Mouse (Mus musculus): ENCODE data around the gene Fhl1. TPM values are rescaled to one million over a fixed set of nuclear protein-coding genes. Genes with fewer than 3 reads are reported as not detected.
A peak's percentile ranks its signal among the peaks of the same experiment; 100 is the strongest.

Gene Fhl1
- polyA plus RNA-seq, 1 experiment from 2014 or later = 212 TPM

- Histone ChIP-seq H3K9ac (ENCODE audit: low read depth, low read length) (no peak overlapping the region), H3K27me3 (replicated peaks; ENCODE audit: control insufficient read depth, insufficient read depth, low read length) (no peaks in the 10 kb centered on the region), H3K4me2 (ENCODE audit: low read length) (no peak overlapping the region), H3K27ac (ENCODE audit: low read depth, low read length) (no peak overlapping the region), H3K4me3 (ENCODE audit: low read length) (no peak overlapping the region), H3K4me1 (ENCODE audit: control insufficient read depth, insufficient read depth, low read depth, low read length) (no peaks in the 10 kb centered on the region), H3K9me3 (ENCODE audit: control insufficient read depth, low read length) (no peaks in the 10 kb centered on the region), H3K36me3 (ENCODE audit: control insufficient read depth, insufficient read depth, low read length) (no peaks in the 10 kb centered on the region)
- no peak for ATAC-seq
- 70% methylated on average over 1 of the region's 1 CpGs for WGBS
Observed at GRCm38 (mm10) chrX:56771751-56772150, 40.2 kb downstream of the Fhl1 start.

DNA sequence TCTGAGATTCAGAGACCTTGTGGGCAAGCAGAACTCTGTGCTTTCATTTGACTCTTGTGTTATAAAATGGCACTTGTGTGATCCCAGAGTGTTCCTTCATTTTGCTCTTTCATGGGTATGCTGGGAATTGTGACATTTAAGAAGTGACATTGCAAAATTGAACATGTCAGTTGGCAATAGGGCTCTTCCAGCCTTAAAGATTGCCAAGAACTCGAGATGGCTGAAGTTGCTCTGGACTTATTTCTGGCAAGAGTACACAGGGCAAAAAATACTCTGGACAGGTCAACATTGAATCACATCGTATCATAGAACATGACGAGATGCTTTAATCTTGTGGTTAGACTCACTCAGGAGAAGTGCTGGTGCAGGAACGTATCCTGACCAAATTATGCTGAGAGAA, 41.7 kb downstream of the Fhl1 start:
- no peak overlapping the region for H3K27ac ChIP-seq (ENCODE audit: low read depth, low read length)
- no peaks in the 10 kb centered on the region for H3K4me1 ChIP-seq (ENCODE audit: control insufficient read depth, insufficient read depth, low read depth, low read length)
- no peaks in the 10 kb centered on the region for H3K27me3 ChIP-seq (replicated peaks; ENCODE audit: control insufficient read depth, insufficient read depth, low read length)
- 88% methylated on average over 4 of the region's 4 CpGs for WGBS
- ATAC-seq = no peak
- H3K4me3 ChIP-seq (ENCODE audit: low read length) = no peak overlapping the region
- no peaks in the 10 kb centered on the region for H3K9me3 ChIP-seq (ENCODE audit: control insufficient read depth, low read length)
- no peak overlapping the region for H3K4me2 ChIP-seq (ENCODE audit: low read length)
- H3K36me3 ChIP-seq (ENCODE audit: control insufficient read depth, insufficient read depth, low read length) = no peaks in the 10 kb centered on the region
- no peak overlapping the region for H3K9ac ChIP-seq (ENCODE audit: low read depth, low read length)

DNA sequence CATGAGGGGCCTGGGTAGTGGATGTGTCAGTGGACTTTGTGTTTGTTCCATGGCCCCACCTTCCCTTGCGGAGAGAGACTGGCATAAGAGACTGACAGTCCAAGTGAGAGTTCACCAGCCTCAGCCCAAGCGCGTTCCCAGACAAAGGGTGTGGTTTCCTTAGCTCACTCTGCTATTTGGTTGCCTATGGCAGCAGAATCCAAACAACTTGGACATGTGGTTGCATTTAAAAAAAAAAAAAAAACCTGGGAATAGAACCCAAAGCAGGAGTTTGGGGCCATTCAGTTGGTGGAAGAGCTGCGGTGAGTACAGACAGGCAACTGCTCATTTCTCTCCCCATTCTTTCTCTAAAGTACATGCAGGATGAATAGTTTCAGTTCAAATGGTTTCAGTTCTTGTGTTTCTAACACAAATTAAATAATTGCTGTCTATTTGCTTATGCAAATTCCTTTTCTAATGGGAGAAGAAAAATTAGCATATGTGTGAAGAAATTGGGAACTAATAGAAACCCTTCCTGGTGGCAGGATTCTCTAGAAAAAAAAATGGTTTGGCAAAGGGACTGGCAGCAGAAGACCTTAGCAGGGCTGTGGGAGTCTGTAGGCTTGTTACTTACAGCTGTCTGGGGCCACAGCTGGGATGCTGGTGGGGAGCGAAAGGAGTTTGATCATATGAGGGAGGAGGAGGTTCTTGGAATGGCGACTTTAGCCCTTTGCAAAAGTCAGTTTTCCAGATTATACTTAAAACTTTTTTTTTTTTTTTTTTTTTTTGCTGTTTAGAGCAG, 54.9 kb downstream of the Fhl1 start:
- WGBS = 47% methylated on average over 6 of the region's 6 CpGs
- Histone ChIP-seq H3K27me3 (replicated peaks; ENCODE audit: control insufficient read depth, insufficient read depth, low read length) (no peaks in the 10 kb centered on the region), H3K4me2 (ENCODE audit: low read length) (no peak overlapping the region), H3K4me3 (ENCODE audit: low read length) (no peak overlapping the region), H3K9me3 (ENCODE audit: control insufficient read depth, low read length) (no peaks in the 10 kb centered on the region), H3K36me3 (ENCODE audit: control insufficient read depth, insufficient read depth, low read length) (0 out of 2 replicates have a peak, but pooled peaks cover 3% of the 10 kb centered on the region), H3K4me1 (ENCODE audit: control insufficient read depth, insufficient read depth, low read depth, low read length) (no peaks in the 10 kb centered on the region), H3K9ac (ENCODE audit: low read depth, low read length) (no peak overlapping the region), H3K27ac (ENCODE audit: low read depth, low read length) (no peak overlapping the region)
- ATAC-seq = peak; percentile 74

- Histone ChIP-seq H3K36me3 (ENCODE audit: control insufficient read depth, insufficient read depth, low read length) (peaks cover 4% of the 10 kb centered on the region; the same call in 1 of the 2 replicates), H3K9me3 (ENCODE audit: control insufficient read depth, low read length) (no peaks in the 10 kb centered on the region), H3K9ac (ENCODE audit: low read depth, low read length) (no peak overlapping the region), H3K27ac (ENCODE audit: low read depth, low read length) (no peak overlapping the region), H3K4me1 (ENCODE audit: control insufficient read depth, insufficient read depth, low read depth, low read length) (no peaks in the 10 kb centered on the region), H3K4me2 (ENCODE audit: low read length) (no peak overlapping the region), H3K4me3 (ENCODE audit: low read length) (no peak overlapping the region), H3K27me3 (replicated peaks; ENCODE audit: control insufficient read depth, insufficient read depth, low read length) (no peaks in the 10 kb centered on the region)
- ATAC-seq = no peak
- WGBS = 72% methylated on average over 3 of the region's 3 CpGs
Observed at GRCm38 (mm10) chrX:56787486-56787885, 55.9 kb downstream of the Fhl1 start.

DNA sequence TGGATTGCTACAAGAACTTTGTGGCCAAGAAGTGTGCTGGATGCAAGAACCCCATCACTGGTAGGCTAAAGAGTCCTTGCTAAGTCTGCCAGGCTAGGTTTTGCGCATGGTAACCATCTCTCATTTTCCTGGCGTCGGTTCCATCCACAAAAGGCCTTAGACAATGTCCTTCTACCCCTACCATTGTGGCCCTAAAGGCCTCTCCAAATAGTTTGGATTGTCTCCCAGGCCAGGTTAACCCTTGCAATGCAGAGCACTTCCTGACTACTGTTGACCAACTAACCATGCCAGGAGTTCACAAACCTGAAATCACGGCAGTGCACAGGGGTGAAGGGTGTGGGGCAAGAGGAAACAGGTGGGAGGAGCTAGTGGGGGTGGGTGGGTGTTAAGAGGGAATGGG, 59.0 kb downstream of the Fhl1 start:
- H3K36me3 ChIP-seq (ENCODE audit: control insufficient read depth, insufficient read depth, low read length) = peaks cover 9% of the 10 kb centered on the region; the same call in 1 of the 2 replicates
- no peaks in the 10 kb centered on the region for H3K4me1 ChIP-seq (ENCODE audit: control insufficient read depth, insufficient read depth, low read depth, low read length)
- no peak overlapping the region for H3K4me2 ChIP-seq (ENCODE audit: low read length)
- H3K27me3 ChIP-seq (replicated peaks; ENCODE audit: control insufficient read depth, insufficient read depth, low read length) = no peaks in the 10 kb centered on the region
- no peak overlapping the region for H3K4me3 ChIP-seq (ENCODE audit: low read length)
- H3K9me3 ChIP-seq (ENCODE audit: control insufficient read depth, low read length) = no peaks in the 10 kb centered on the region
- ATAC-seq = no peak
- H3K27ac ChIP-seq (ENCODE audit: low read depth, low read length) = no peak overlapping the region
- 72% methylated on average over 4 of the region's 4 CpGs for WGBS
- no peak overlapping the region for H3K9ac ChIP-seq (ENCODE audit: low read depth, low read length)

- WGBS = 47% methylated on average over 15 of the region's 15 CpGs
- H3K4me2 ChIP-seq (ENCODE audit: low read length) = no peak overlapping the region
- H3K4me1 ChIP-seq (ENCODE audit: control insufficient read depth, insufficient read depth, low read depth, low read length) = no peaks in the 10 kb centered on the region
- H3K4me3 ChIP-seq (ENCODE audit: low read length) = no peak overlapping the region
- ATAC-seq = peak; percentile 63
- H3K27ac ChIP-seq (ENCODE audit: low read depth, low read length) = no peak overlapping the region
- no peaks in the 10 kb centered on the region for H3K27me3 ChIP-seq (replicated peaks; ENCODE audit: control insufficient read depth, insufficient read depth, low read length)
- peaks cover 9% of the 10 kb centered on the region; the same call in 1 of the 2 replicates for H3K36me3 ChIP-seq (ENCODE audit: control insufficient read depth, insufficient read depth, low read length)
- H3K9me3 ChIP-seq (ENCODE audit: control insufficient read depth, low read length) = no peaks in the 10 kb centered on the region
- H3K9ac ChIP-seq (ENCODE audit: low read depth, low read length) = no peak overlapping the region
Observed at GRCm38 (mm10) chrX:56791268-56791667, 59.7 kb downstream of the Fhl1 start.

- peak within 1 kb of the TSS; percentile 45 for H3K4me3 ChIP-seq (ENCODE audit: low read length)
- no peaks in the 10 kb centered on the region for H3K36me3 ChIP-seq (ENCODE audit: control insufficient read depth, insufficient read depth, low read length)
- H3K9ac ChIP-seq (ENCODE audit: low read depth, low read length) = peak within 1 kb of the TSS; percentile 35
- ATAC-seq = peak; percentile 79
- peak within 1 kb of the TSS; percentile 76 for H3K4me2 ChIP-seq (ENCODE audit: low read length)
- no peaks in the 10 kb centered on the region for H3K4me1 ChIP-seq (ENCODE audit: control insufficient read depth, insufficient read depth, low read depth, low read length)
- no peaks in the 10 kb centered on the region for H3K9me3 ChIP-seq (ENCODE audit: control insufficient read depth, low read length)
- WGBS = 20% methylated on average over 35 of the region's 35 CpGs
- no peaks in the 10 kb centered on the region for H3K27me3 ChIP-seq (replicated peaks; ENCODE audit: control insufficient read depth, insufficient read depth, low read length)
- no peak within 1 kb of the TSS for H3K27ac ChIP-seq (ENCODE audit: low read depth, low read length)
Observed at GRCm38 (mm10) chrX:56821765-56822603, 90.4 kb downstream of the Fhl1 start, which contains the start of gene Map7d3. Map7d3 (minus strand) TSS chrX:56822326.

DNA sequence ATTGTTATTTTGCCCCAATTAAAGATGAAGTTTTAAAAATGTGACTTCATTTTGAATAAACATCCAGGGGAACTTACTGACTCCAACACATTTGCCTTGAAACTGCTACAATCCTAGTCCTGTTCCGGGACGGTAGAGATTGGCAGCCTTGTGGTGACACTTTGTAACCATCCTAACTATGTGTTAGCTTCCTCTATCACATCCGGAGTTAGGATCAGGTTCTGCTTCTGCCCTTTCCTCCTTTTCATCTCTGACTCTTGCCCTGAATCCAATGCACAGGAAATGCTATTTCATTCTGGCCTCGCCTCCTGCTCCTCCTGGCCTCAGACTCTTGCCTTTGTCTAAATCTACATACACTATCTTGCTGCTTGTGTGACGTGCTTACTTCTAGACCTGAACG, 95.9 kb downstream of the Fhl1 start:
- 86% methylated on average over 6 of the region's 6 CpGs for WGBS
- Histone ChIP-seq H3K27me3 (replicated peaks; ENCODE audit: control insufficient read depth, insufficient read depth, low read length) (no peaks in the 10 kb centered on the region), H3K4me2 (ENCODE audit: low read length) (no peak overlapping the region), H3K4me3 (ENCODE audit: low read length) (no peak overlapping the region), H3K9me3 (ENCODE audit: control insufficient read depth, low read length) (no peaks in the 10 kb centered on the region), H3K27ac (ENCODE audit: low read depth, low read length) (no peak overlapping the region), H3K36me3 (ENCODE audit: control insufficient read depth, insufficient read depth, low read length) (no peaks in the 10 kb centered on the region), H3K9ac (ENCODE audit: low read depth, low read length) (no peak overlapping the region), H3K4me1 (ENCODE audit: control insufficient read depth, insufficient read depth, low read depth, low read length) (no peaks in the 10 kb centered on the region)
- no peak for ATAC-seq

- no peaks in the 10 kb centered on the region for H3K27me3 ChIP-seq (replicated peaks; ENCODE audit: control insufficient read depth, insufficient read depth, low read length)
- no peaks in the 10 kb centered on the region for H3K36me3 ChIP-seq (ENCODE audit: control insufficient read depth, insufficient read depth, low read length)
- H3K9me3 ChIP-seq (ENCODE audit: control insufficient read depth, low read length) = no peaks in the 10 kb centered on the region
- H3K27ac ChIP-seq (ENCODE audit: low read depth, low read length) = no peak overlapping the region
- no peak overlapping the region for H3K4me3 ChIP-seq (ENCODE audit: low read length)
- no peak overlapping the region for H3K9ac ChIP-seq (ENCODE audit: low read depth, low read length)
- no peak overlapping the region for H3K4me2 ChIP-seq (ENCODE audit: low read length)
- ATAC-seq = no peak
- H3K4me1 ChIP-seq (ENCODE audit: control insufficient read depth, insufficient read depth, low read depth, low read length) = no peaks in the 10 kb centered on the region
- 89% methylated on average over 6 of the region's 6 CpGs for WGBS
Observed at GRCm38 (mm10) chrX:56835842-56836241, 104.3 kb downstream of the Fhl1 start.

Data from hindbrain, embryonic 16.5 days (tissue).